Mouse (Mus musculus): Measurements from ENCODE around the gene Zfp366. TPM values are rescaled to one million over a fixed set of nuclear protein-coding genes. Genes with fewer than 3 reads are reported as not detected.

The Zfp366 gene
- polyA plus RNA-seq, 1 experiment from 2014 or later: 1.2 TPM

- DNase-seq (ENCODE audit: low spot score): no peak
- 72% methylated on average over 3 of the region's 3 CpGs for WGBS
- TF ChIP-seq CTCF (IDR thresholded peaks at IDR 0.05; ENCODE audit: low read depth): no peak
- no peaks in the 10 kb centered on the region for H3K27me3 ChIP-seq (ENCODE audit: insufficient read depth, low read length)
- H3K36me3 ChIP-seq (ENCODE audit: insufficient read depth, low read length): no peaks in the 10 kb centered on the region
- peaks cover 6% of the 10 kb centered on the region; the same call in 1 of the 2 replicates for H3K4me1 ChIP-seq (replicated peaks; ENCODE audit: insufficient read depth, low read length)
- H3K4me3 ChIP-seq (replicated peaks; ENCODE audit: low read depth, low read length): no peak overlapping the region
- H3K9ac ChIP-seq (ENCODE audit: low read depth, low read length): no peak overlapping the region
- ATAC-seq (replicated peaks; ENCODE audit: low FRiP score, low read depth): no peak
- no peak overlapping the region for H3K4me2 ChIP-seq (ENCODE audit: low read length)
- H3K27ac ChIP-seq: peak overlapping the region; percentile 66
- H3K9me3 ChIP-seq (replicated peaks; ENCODE audit: low read length): no peaks in the 10 kb centered on the region
Measured at GRCm38 (mm10) chr13:99189671-99190070, 5.0 kb downstream of the Zfp366 start.

- Histone ChIP-seq H3K9me3 (replicated peaks; ENCODE audit: low read length) (no peaks in the 10 kb centered on the region), H3K9ac (ENCODE audit: low read depth, low read length) (no peak overlapping the region), H3K27ac (peak overlapping the region; percentile 66), H3K4me1 (replicated peaks; ENCODE audit: insufficient read depth, low read length) (no peaks in the 10 kb centered on the region), H3K4me2 (ENCODE audit: low read length) (no peak overlapping the region), H3K27me3 (ENCODE audit: insufficient read depth, low read length) (no peaks in the 10 kb centered on the region), H3K4me3 (replicated peaks; ENCODE audit: low read depth, low read length) (no peak overlapping the region), H3K36me3 (ENCODE audit: insufficient read depth, low read length) (no peaks in the 10 kb centered on the region)
- ATAC-seq (replicated peaks; ENCODE audit: low FRiP score, low read depth): no peak
- TF ChIP-seq CTCF (IDR thresholded peaks at IDR 0.05; ENCODE audit: low read depth): no peak
- 51% methylated on average over 11 of the region's 11 CpGs for WGBS
- DNase-seq (ENCODE audit: low spot score): peak; percentile 52
Measured at GRCm38 (mm10) chr13:99190466-99190865, 5.8 kb downstream of the Zfp366 start.

- no peaks in the 10 kb centered on the region for H3K4me1 ChIP-seq (replicated peaks; ENCODE audit: insufficient read depth, low read length)
- no peaks in the 10 kb centered on the region for H3K9me3 ChIP-seq (replicated peaks; ENCODE audit: low read length)
- ATAC-seq (replicated peaks; ENCODE audit: low FRiP score, low read depth) (no peak), DNase-seq (ENCODE audit: low spot score) (no peak)
- H3K27ac ChIP-seq: peak overlapping the region; percentile 66; the same call in 1 of the 2 replicates
- H3K4me2 ChIP-seq (ENCODE audit: low read length): no peak overlapping the region
- H3K27me3 ChIP-seq (ENCODE audit: insufficient read depth, low read length): no peaks in the 10 kb centered on the region
- no peaks in the 10 kb centered on the region for H3K36me3 ChIP-seq (ENCODE audit: insufficient read depth, low read length)
- H3K4me3 ChIP-seq (replicated peaks; ENCODE audit: low read depth, low read length): no peak overlapping the region
- 78% methylated on average over 13 of the region's 13 CpGs for WGBS
- TF ChIP-seq CTCF (IDR thresholded peaks at IDR 0.05; ENCODE audit: low read depth): no peak
- no peak overlapping the region for H3K9ac ChIP-seq (ENCODE audit: low read depth, low read length)
Measured at GRCm38 (mm10) chr13:99191063-99191462, 6.4 kb downstream of the Zfp366 start.

- Histone ChIP-seq H3K27me3 (ENCODE audit: insufficient read depth, low read length) (no peaks in the 10 kb centered on the region), H3K4me1 (replicated peaks; ENCODE audit: insufficient read depth, low read length) (no peaks in the 10 kb centered on the region), H3K4me3 (replicated peaks; ENCODE audit: low read depth, low read length) (no peak overlapping the region), H3K4me2 (ENCODE audit: low read length) (no peak overlapping the region), H3K9me3 (replicated peaks; ENCODE audit: low read length) (no peaks in the 10 kb centered on the region), H3K27ac (no peak overlapping the region), H3K9ac (ENCODE audit: low read depth, low read length) (no peak overlapping the region), H3K36me3 (ENCODE audit: insufficient read depth, low read length) (no peaks in the 10 kb centered on the region)
- ATAC-seq (replicated peaks; ENCODE audit: low FRiP score, low read depth) (no peak), DNase-seq (ENCODE audit: low spot score) (no peak)
- 70% methylated on average over 12 of the region's 12 CpGs for WGBS
- TF ChIP-seq CTCF (IDR thresholded peaks at IDR 0.05; ENCODE audit: low read depth): no peak
Measured at GRCm38 (mm10) chr13:99196314-99196713, 11.7 kb downstream of the Zfp366 start.

GRCm38 (mm10) chr13:99196865-99197264, 12.2 kb downstream of the Zfp366 start:
- 40% methylated on average over 4 of the region's 4 CpGs for WGBS
- Histone ChIP-seq H3K9ac (ENCODE audit: low read depth, low read length) (no peak overlapping the region), H3K4me2 (ENCODE audit: low read length) (no peak overlapping the region), H3K27ac (no peak overlapping the region), H3K9me3 (replicated peaks; ENCODE audit: low read length) (no peaks in the 10 kb centered on the region), H3K4me3 (replicated peaks; ENCODE audit: low read depth, low read length) (no peak overlapping the region), H3K27me3 (ENCODE audit: insufficient read depth, low read length) (no peaks in the 10 kb centered on the region), H3K4me1 (replicated peaks; ENCODE audit: insufficient read depth, low read length) (no peaks in the 10 kb centered on the region), H3K36me3 (ENCODE audit: insufficient read depth, low read length) (no peaks in the 10 kb centered on the region)
- ATAC-seq (replicated peaks; ENCODE audit: low FRiP score, low read depth): no peak
- peak; percentile 65 for DNase-seq (ENCODE audit: low spot score)
- TF ChIP-seq CTCF (IDR thresholded peaks at IDR 0.05; ENCODE audit: low read depth): no peak

DNA sequence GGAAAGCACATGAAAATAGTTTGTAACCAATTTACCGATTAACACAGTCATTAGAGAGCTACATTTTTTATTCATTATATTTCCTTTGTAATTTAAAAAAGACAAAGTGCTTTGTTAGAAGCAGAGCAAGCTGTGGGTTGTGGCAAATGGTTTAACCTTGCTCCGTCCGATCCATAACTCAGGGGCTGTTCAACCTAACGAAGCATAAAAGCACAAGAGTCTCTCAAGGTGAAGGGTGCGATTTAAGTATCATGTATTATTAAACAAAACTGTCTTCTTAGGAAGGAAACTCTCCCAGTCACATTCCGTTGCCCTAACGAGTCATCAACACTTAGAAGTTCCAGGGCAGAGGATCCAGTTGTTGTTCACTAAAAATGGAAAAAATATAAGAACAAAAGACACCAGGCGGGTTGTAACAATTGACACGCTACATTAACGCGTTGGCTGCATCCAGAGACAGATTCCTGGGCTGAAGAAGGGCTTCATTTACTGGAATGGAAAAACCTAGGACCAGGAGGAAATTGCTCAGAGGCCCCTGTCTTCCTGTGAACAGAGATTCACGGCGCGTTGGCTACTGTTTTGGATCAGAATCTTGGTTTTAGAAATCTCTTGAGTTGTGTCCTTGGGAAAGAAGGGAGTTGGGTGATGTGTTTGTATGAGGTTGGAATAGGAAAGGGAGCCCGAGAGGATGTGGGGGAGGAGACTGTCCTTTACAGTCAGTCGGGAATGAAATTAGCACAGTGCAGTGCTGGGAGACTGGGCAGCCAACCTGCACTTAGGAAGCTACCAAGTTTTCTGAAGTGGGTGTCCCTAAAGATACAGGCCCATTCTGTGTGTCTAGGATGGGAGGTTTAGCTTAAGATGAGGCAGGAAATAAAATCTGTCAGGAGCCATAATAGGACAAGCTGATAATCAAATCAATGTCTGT, 17.3 kb downstream of the Zfp366 start:
- no peak for TF ChIP-seq CTCF (IDR thresholded peaks at IDR 0.05; ENCODE audit: low read depth)
- Histone ChIP-seq H3K4me1 (replicated peaks; ENCODE audit: insufficient read depth, low read length) (0 out of 2 replicates have a peak, but pooled peaks cover 6% of the 10 kb centered on the region), H3K36me3 (ENCODE audit: insufficient read depth, low read length) (no peaks in the 10 kb centered on the region), H3K27ac (peak overlapping the region; percentile 48), H3K9ac (ENCODE audit: low read depth, low read length) (no peak overlapping the region), H3K9me3 (replicated peaks; ENCODE audit: low read length) (no peaks in the 10 kb centered on the region), H3K4me3 (replicated peaks; ENCODE audit: low read depth, low read length) (no peak overlapping the region), H3K4me2 (ENCODE audit: low read length) (peak overlapping the region; percentile 6; the same call in 1 of the 2 replicates), H3K27me3 (ENCODE audit: insufficient read depth, low read length) (no peaks in the 10 kb centered on the region)
- 0 out of 2 replicates have a peak, but pooled peaks have one; percentile 49 for ATAC-seq (replicated peaks; ENCODE audit: low FRiP score, low read depth)
- 20% methylated on average over 16 of the region's 16 CpGs for WGBS
- DNase-seq (ENCODE audit: low spot score): peak; percentile 75
